Mouse (Mus musculus) bone marrow, adult 2 months (tissue): Measurements from ENCODE around the gene Gm2974.
"Not testable (repeated sequence)": the region's sequence is repeated elsewhere in the genome, so short reads cannot be mapped to it uniquely, and the experiment has no call there.

Experiments used
- CTCF ChIP-seq: fragments of 200-500 bp; IDR thresholded peaks from 2 replicates; pipeline ENCODE4 v1.5.1; 2011; ENCODE audit warnings: low read length, control low read depth; ENCODE audit not compliant: control insufficient read depth, insufficient read depth
- POLR2A ChIP-seq: fragments of 200-500 bp; IDR thresholded peaks from 2 replicates; pipeline ENCODE4 v1.6.1; 2011; ENCODE audit warnings: low read depth, mild to moderate bottlenecking, control low read depth, low read length, borderline replicate concordance; ENCODE audit not compliant: control insufficient read depth

GRCm38 (mm10) chr14:4141646-4142045 lies 40.7 kb upstream of the Gm2974 start:
- TF ChIP-seq POLR2A, CTCF: not testable (repeated sequence)
